Mouse (Mus musculus): ENCODE results near the gene Catsperd. TPM values are rescaled to one million over a fixed set of nuclear protein-coding genes. Genes with fewer than 3 reads are reported as not detected.
"Not testable (repeated sequence)": the region's sequence is repeated elsewhere in the genome, so short reads cannot be mapped to it uniquely, and the experiment has no call there.

Catsperd gene
- polyA plus RNA-seq, 1 experiment from 2014 or later, result 0.56 TPM

GRCm38 (mm10) chr17:56616725-56617124 is 11.2 kb upstream of the Catsperd start:
- Histone ChIP-seq H3K9me3 (ENCODE audit: control insufficient read depth, low read length) (no peaks in the 10 kb centered on the region), H3K9ac (ENCODE audit: low read depth, low read length) (no peak overlapping the region), H3K4me2 (replicated peaks; ENCODE audit: low read depth, low read length) (no peak overlapping the region), H3K4me3 (ENCODE audit: low read depth, low read length) (no peak overlapping the region), H3K36me3 (ENCODE audit: control insufficient read depth, insufficient read depth, low read length) (peaks cover 22% of the 10 kb centered on the region; the same call in 1 of the 2 replicates), H3K27ac (ENCODE audit: low read depth, low read length) (no peak overlapping the region), H3K27me3 (ENCODE audit: control insufficient read depth, insufficient read depth, low read length) (no peaks in the 10 kb centered on the region), H3K4me1 (replicated peaks; ENCODE audit: control insufficient read depth, insufficient read depth, low read length) (peaks cover 9% of the 10 kb centered on the region)
- DNase-seq (ENCODE audit: low spot score) (no peak), ATAC-seq (ENCODE audit: low FRiP score) (no peak)
- WGBS, result 95% methylated on average over 3 of the region's 3 CpGs

- WGBS, result 89% methylated on average over 8 of the region's 8 CpGs
- Histone ChIP-seq H3K9me3 (ENCODE audit: control insufficient read depth, low read length) (no peaks in the 10 kb centered on the region), H3K4me3 (ENCODE audit: low read depth, low read length) (no peak overlapping the region), H3K4me1 (replicated peaks; ENCODE audit: control insufficient read depth, insufficient read depth, low read length) (peaks cover 9% of the 10 kb centered on the region), H3K9ac (ENCODE audit: low read depth, low read length) (no peak overlapping the region), H3K4me2 (replicated peaks; ENCODE audit: low read depth, low read length) (no peak overlapping the region), H3K27ac (ENCODE audit: low read depth, low read length) (no peak overlapping the region), H3K27me3 (ENCODE audit: control insufficient read depth, insufficient read depth, low read length) (no peaks in the 10 kb centered on the region), H3K36me3 (ENCODE audit: control insufficient read depth, insufficient read depth, low read length) (peaks cover 22% of the 10 kb centered on the region; the same call in 1 of the 2 replicates)
- ATAC-seq (ENCODE audit: low FRiP score) (no peak), DNase-seq (ENCODE audit: low spot score) (no peak)
Observed at GRCm38 (mm10) chr17:56617628-56618027, 10.3 kb upstream of the Catsperd start.

GRCm38 (mm10) chr17:56625495-56625894 is 2.4 kb upstream of the Catsperd start:
- 0 out of 2 replicates have a peak, but pooled peaks cover under 1% of the 10 kb centered on the region for H3K36me3 ChIP-seq (ENCODE audit: control insufficient read depth, insufficient read depth, low read length)
- no peak for ATAC-seq (ENCODE audit: low FRiP score)
- no peak for DNase-seq (ENCODE audit: low spot score)
- H3K27me3 ChIP-seq (ENCODE audit: control insufficient read depth, insufficient read depth, low read length), result no peaks in the 10 kb centered on the region
- 0 out of 2 replicates have a peak overlapping the region, but pooled peaks have one; percentile 94 for H3K4me2 ChIP-seq (replicated peaks; ENCODE audit: low read depth, low read length)
- WGBS, result 81% methylated on average over 3 of the region's 3 CpGs
- no peaks in the 10 kb centered on the region for H3K9me3 ChIP-seq (ENCODE audit: control insufficient read depth, low read length)
- no peak overlapping the region for H3K27ac ChIP-seq (ENCODE audit: low read depth, low read length)
- 0 out of 2 replicates have a peak overlapping the region, but pooled peaks have one; percentile 96 for H3K4me3 ChIP-seq (ENCODE audit: low read depth, low read length)
- peaks cover 2% of the 10 kb centered on the region; the same call in 1 of the 2 replicates for H3K4me1 ChIP-seq (replicated peaks; ENCODE audit: control insufficient read depth, insufficient read depth, low read length)
- no peak overlapping the region for H3K9ac ChIP-seq (ENCODE audit: low read depth, low read length)

- 0 out of 2 replicates have a peak overlapping the region, but pooled peaks have one; percentile 36 for H3K27ac ChIP-seq (ENCODE audit: low read depth, low read length)
- H3K27me3 ChIP-seq (ENCODE audit: control insufficient read depth, insufficient read depth, low read length), result no peaks in the 10 kb centered on the region
- ATAC-seq (ENCODE audit: low FRiP score), result no peak
- H3K4me2 ChIP-seq (replicated peaks; ENCODE audit: low read depth, low read length), result peak overlapping the region; percentile 94
- 1% methylated on average over 22 of the region's 32 CpGs for WGBS
- peak overlapping the region; percentile 82 for H3K9ac ChIP-seq (ENCODE audit: low read depth, low read length)
- no peaks in the 10 kb centered on the region for H3K36me3 ChIP-seq (ENCODE audit: control insufficient read depth, insufficient read depth, low read length)
- H3K4me1 ChIP-seq (replicated peaks; ENCODE audit: control insufficient read depth, insufficient read depth, low read length), result peaks cover 2% of the 10 kb centered on the region; the same call in 1 of the 2 replicates
- no peak for DNase-seq (ENCODE audit: low spot score)
- H3K9me3 ChIP-seq (ENCODE audit: control insufficient read depth, low read length), result no peaks in the 10 kb centered on the region
- H3K4me3 ChIP-seq (ENCODE audit: low read depth, low read length), result peak overlapping the region; percentile 96
Observed at GRCm38 (mm10) chr17:56626260-56626659, 1.7 kb upstream of the Catsperd start.

- under 1% methylated on average over 51 of the region's 51 CpGs for WGBS
- Histone ChIP-seq H3K4me1 (replicated peaks; ENCODE audit: control insufficient read depth, insufficient read depth, low read length) (peaks cover 2% of the 10 kb centered on the region; the same call in 1 of the 2 replicates), H3K9me3 (ENCODE audit: control insufficient read depth, low read length) (no peaks in the 10 kb centered on the region), H3K4me3 (ENCODE audit: low read depth, low read length) (peak within 1 kb of the TSS; percentile 96), H3K9ac (ENCODE audit: low read depth, low read length) (peak within 1 kb of the TSS; percentile 82), H3K27ac (ENCODE audit: low read depth, low read length) (0 out of 2 replicates have a peak within 1 kb of the TSS, but pooled peaks have one; percentile 36), H3K36me3 (ENCODE audit: control insufficient read depth, insufficient read depth, low read length) (no peaks in the 10 kb centered on the region), H3K4me2 (replicated peaks; ENCODE audit: low read depth, low read length) (peak within 1 kb of the TSS; percentile 94), H3K27me3 (ENCODE audit: control insufficient read depth, insufficient read depth, low read length) (no peaks in the 10 kb centered on the region)
- ATAC-seq (ENCODE audit: low FRiP score), result peak; percentile 91
- DNase-seq (ENCODE audit: low spot score), result peak; percentile 100
Observed at GRCm38 (mm10) chr17:56626754-56627470, 1.0 kb upstream of the Catsperd start, which contains the start of gene Lonp1. Gene Lonp1 (minus strand): TSS chr17:56626887.

GRCm38 (mm10) chr17:56629800-56630781 is 2.1 kb downstream of the Catsperd start:
- not testable (repeated sequence) for DNase-seq (ENCODE audit: low spot score)
- 88% methylated on average over 26 of the region's 27 CpGs for WGBS

GRCm38 (mm10) chr17:56631807-56632206 is 3.9 kb downstream of the Catsperd start:
- no peak overlapping the region for H3K27ac ChIP-seq (ENCODE audit: low read depth, low read length)
- WGBS, result 59% methylated on average over 4 of the region's 4 CpGs
- H3K4me1 ChIP-seq (replicated peaks; ENCODE audit: control insufficient read depth, insufficient read depth, low read length), result peaks cover 2% of the 10 kb centered on the region; the same call in 1 of the 2 replicates
- H3K36me3 ChIP-seq (ENCODE audit: control insufficient read depth, insufficient read depth, low read length), result no peaks in the 10 kb centered on the region
- no peaks in the 10 kb centered on the region for H3K9me3 ChIP-seq (ENCODE audit: control insufficient read depth, low read length)
- H3K4me3 ChIP-seq (ENCODE audit: low read depth, low read length), result no peak overlapping the region
- H3K27me3 ChIP-seq (ENCODE audit: control insufficient read depth, insufficient read depth, low read length), result no peaks in the 10 kb centered on the region
- ATAC-seq (ENCODE audit: low FRiP score) (no peak), DNase-seq (ENCODE audit: low spot score) (no peak)
- H3K9ac ChIP-seq (ENCODE audit: low read depth, low read length), result no peak overlapping the region
- H3K4me2 ChIP-seq (replicated peaks; ENCODE audit: low read depth, low read length), result no peak overlapping the region

More at GRCm38 (mm10) chr17:56629800-56630781, 2.1 kb downstream of the Catsperd start:
- not testable (repeated sequence) for H3K4me3 ChIP-seq (ENCODE audit: low read depth, low read length); H3K27ac ChIP-seq (ENCODE audit: low read depth, low read length); H3K27me3 ChIP-seq (ENCODE audit: control insufficient read depth, insufficient read depth, low read length); H3K36me3 ChIP-seq (ENCODE audit: control insufficient read depth, insufficient read depth, low read length); ATAC-seq (ENCODE audit: low FRiP score); H3K4me1 ChIP-seq (replicated peaks; ENCODE audit: control insufficient read depth, insufficient read depth, low read length); H3K9me3 ChIP-seq (ENCODE audit: control insufficient read depth, low read length); H3K9ac ChIP-seq (ENCODE audit: low read depth, low read length); H3K4me2 ChIP-seq (replicated peaks; ENCODE audit: low read depth, low read length)

- Histone ChIP-seq H3K27me3 (ENCODE audit: control insufficient read depth, insufficient read depth, low read length) (no peaks in the 10 kb centered on the region), H3K4me3 (ENCODE audit: low read depth, low read length) (no peak overlapping the region), H3K4me1 (replicated peaks; ENCODE audit: control insufficient read depth, insufficient read depth, low read length) (no peaks in the 10 kb centered on the region), H3K9me3 (ENCODE audit: control insufficient read depth, low read length) (no peaks in the 10 kb centered on the region), H3K9ac (ENCODE audit: low read depth, low read length) (no peak overlapping the region), H3K36me3 (ENCODE audit: control insufficient read depth, insufficient read depth, low read length) (no peaks in the 10 kb centered on the region), H3K4me2 (replicated peaks; ENCODE audit: low read depth, low read length) (no peak overlapping the region), H3K27ac (ENCODE audit: low read depth, low read length) (no peak overlapping the region)
- WGBS, result 86% methylated on average over 6 of the region's 6 CpGs
- DNase-seq (ENCODE audit: low spot score) (no peak), ATAC-seq (ENCODE audit: low FRiP score) (no peak)
Observed at GRCm38 (mm10) chr17:56634023-56634422, 6.1 kb downstream of the Catsperd start.

Measured in hindbrain, embryonic 11.5 days (tissue).